Mouse (Mus musculus) ovary, adult 18-20 months (tissue): ENCODE measurements around the gene Snx3.

Experiments
- DNase-seq: peaks from one replicate; pipeline ENCODE4 v3.0.0; 2022; ENCODE audit warnings: low spot score, mixed read lengths

Snx3 gene

DNA sequence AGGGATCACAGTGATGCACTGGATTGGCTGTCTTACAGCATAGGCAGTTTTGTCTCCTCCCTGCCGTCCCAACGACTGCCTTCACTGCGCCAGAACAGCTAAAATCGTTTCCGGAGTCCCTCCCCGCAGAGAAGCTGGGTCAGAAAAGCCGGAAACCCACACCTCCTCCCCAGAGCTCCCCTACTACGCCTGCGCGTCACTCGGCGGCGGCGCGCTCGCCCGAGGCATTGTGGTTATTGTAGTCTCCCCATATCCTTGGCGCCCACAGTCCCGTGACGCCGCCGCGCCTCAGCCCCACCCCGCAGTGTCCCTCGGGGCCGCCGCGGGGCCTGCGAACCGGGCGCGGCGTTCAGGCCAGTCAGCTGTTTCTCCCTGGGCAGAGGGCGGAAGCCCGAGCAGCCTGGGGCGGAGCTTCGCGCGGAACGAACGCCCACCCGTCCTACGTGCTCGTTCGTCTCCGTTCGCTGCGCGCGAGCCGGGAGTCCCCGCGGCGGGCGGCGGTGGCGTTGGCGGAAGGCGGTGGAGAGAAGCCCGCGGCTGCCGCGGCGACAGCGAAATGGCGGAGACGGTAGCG is at the start of gene Snx3:
Gene Snx3, plus strand, starts transcription at position 256 of the 574 bp plus-strand sequence.
- peak; percentile 98 for DNase-seq

DNA sequence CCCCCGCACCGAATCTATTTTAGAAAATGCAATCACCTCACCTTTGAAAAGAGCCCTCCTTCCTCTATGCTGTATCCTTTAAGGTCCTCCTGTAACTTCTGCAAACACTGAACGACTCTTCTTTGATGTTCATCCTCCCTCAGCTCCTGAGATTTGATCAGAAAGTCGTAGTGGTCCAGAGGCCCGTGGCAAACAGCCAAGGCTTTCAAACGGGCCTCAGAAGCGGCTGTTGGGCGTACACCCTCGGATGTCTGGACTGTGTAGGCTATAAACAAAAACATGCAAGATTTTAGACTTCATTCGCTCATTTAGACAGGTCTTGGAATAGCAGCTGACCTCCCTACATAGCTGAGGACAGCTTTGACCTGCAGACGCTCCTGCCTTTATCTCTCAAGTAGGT is 47.6 kb upstream of the Snx3 start:
- no peak for DNase-seq

DNA sequence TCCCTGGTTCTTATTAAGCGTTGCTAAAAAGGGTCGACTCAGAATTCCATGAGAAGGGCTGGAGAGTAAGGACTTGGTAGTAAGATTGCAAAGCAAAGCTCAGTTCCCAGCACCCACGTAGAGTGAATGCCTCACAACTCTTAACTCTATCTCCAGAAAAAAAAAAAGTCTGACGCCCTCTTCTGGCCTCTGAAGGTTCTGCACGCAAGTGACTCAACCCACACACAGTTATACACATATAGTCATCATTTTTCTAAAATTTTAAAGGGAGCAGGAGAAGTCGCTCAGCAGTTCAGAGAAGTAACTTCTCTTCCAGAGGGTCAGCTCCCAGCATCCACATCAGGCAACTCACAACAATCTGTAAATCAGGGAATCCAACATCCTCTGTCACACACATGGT is 47.1 kb upstream of the Snx3 start:
- no peak for DNase-seq

DNA sequence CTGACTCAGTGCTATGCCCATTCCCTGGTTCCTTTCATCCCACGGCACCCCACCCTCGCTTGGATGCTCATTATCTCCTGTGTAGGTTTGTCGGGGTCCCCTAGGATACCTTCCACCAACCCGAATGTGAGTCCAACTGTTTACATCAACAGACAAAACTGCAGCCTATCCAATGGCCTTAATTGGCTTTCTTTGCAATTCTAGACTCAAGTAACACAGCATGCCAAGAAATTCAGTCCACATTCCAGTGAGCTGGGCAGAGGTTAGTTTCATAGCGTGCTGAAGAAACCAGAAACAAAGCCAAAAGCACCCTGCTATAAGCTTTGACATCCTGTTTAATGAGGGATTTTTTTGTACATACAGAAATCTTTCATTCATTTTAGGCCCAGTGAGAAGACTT is 45.8 kb upstream of the Snx3 start:
- DNase-seq = no peak

DNA sequence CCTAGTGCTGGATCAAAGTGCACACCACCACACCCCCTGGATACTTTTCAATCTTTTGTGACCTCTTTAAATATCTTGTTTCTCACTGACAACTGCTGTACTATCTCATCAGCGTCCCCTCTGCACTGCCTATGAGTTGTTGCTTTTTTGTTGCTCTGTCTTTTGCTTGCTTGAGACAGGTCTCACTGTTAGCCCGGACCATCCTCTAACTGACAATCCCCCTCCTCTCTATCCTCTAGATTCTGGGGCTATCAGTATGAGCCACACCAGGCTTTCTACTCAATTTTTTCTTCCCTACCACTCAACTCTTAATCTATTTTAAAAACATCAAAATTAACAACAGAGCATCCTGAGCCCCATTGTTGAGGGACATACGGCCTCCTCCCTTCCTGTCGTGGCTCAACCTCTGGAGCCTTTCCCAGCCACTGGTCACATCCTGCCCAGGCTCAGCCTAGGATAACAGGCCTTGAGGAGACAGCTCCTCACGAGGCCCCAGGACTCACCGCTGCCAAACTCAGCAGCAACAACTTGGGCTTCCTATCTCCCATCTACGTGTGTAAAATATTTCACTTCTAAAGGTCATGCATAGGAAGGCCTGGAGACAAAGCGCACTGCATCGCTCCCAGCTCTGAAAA is 44.2 kb upstream of the Snx3 start:
- no peak for DNase-seq

DNA sequence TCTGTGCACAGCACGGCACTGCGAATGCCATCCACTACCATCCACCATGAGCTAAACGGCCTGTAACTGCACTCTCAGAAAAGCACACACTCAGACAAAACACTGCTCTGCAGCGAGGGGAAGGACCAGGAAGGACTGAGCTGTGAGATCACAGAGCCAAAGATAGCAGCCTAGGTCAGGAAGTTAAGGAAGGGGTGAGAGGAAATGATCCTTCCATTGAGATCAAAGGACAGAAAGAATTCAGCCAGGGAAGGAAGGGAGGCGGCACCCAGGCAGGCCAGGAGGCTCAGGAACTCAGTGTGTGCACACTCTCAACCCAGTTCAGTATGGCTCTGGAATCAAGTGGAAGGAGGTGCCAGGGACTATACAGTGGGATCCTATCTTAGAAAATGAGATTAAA is 37.6 kb upstream of the Snx3 start:
- DNase-seq = no peak

DNA sequence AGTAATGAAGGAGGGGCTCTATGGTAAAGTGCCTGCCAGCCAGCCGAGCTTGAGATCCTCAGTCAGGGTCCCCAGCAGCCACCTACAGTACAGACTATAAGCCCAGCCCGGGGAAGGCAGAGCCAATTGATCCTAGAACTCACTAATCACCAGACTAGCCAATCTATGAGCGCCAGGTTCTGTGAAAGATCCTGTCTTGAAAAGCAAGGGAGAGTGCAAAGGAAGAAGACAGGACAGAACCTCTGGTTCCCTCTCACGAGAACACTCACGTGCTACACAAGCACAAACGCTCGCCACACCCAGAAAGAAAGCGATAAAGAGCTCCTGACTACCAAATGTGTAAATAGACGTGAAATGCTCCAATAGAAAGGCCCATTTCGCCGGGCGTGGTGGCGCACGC is 37.0 kb upstream of the Snx3 start:
- DNase-seq = no peak

DNA sequence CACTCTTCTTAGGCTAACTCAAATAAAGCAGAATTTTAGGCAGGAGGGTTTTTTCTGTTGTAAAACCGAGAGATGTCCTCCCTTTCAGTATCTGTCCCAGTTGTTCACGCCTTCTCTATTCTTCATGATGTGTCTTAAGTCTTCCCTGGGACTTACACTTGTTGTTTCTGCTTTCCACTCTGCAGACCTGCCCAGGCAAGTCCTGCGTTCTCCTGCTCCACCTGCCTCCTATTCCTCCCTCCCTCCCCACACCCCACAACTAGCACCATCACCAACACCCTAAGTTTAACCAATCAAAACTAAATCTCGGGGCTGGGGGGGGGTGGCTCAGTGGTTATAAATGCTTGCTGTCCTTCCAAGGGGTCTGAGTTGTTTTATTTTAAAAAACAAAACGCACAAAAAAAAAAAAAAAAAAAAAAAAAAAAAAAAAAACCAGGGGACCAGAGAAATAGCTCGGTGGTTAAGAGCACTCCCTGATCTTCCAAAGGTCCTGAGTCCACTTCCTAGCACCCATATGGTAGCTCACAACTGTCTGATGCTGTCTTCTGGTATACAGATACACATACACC is 26.8 kb upstream of the Snx3 start:
- DNase-seq = no peak

DNA sequence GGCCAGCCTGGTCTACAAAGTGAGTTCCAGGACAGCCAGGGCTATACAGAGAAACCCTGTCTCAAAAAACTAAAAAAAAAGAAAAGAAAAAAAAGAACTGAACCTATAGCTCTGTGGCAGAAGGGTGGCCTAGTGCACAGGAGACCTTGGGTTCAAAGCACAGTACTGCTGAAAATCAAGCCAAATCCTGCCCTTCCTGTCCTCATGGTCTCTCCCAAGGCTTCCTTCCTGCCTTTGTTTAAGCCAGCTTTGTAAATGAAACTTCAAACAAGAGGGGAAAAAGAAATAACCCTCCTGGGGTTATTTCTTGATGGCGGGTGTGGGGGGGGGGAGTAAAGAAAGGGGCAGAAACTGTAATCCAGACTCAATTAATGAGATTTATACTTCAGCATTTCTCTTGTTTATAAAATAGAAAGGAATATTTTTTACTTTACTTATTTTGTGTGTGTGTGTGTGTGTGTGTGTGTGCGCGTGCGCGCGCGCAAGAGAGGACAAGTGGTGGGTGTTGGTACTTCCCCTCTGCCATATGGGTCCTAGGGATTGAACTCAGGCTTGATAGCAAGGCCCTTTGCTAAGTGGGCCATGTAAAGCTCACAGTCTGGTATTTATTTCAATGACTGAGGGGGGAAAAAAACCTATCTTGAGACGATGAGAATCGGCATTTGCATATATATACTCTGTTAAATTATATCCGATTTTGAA is 24.9 kb upstream of the Snx3 start:
- no peak for DNase-seq

DNA sequence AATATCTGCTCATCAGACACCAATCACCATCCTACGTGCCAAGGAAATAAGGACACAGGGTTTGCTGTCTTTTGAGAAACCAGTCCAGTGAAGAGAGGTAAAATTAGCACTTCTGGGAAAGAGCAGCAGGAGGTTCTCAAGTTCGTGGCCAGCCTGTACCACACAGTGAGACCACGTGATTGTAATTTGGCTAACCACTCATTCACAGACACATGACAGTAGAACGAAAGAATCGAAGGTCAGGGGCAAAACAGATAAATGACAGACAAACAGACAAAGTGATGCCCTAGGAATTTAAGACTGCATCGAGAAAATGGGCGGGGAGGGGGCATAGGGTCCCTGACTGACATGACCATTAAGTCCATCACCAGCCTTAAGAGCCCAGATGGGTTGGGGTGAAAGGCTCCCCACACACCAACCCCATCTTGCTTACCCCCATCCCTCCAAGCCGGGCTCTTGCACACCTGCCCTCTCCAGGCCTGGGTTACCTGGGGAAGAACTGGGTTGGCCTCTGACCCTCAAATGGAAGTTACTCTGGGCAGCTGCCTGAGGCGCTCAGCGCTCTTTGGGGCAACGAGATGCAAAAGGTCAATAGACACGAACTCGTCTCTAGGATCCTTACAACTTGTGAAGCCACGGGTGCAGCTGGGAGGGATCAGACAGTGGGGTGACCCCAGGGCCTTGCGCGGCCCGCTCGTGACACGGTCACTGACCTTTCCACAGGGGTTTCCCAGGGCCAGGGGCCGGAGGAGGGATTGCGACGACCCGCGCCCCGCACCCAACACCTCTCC is 24.1 kb upstream of the Snx3 start:
- DNase-seq = no peak

DNA sequence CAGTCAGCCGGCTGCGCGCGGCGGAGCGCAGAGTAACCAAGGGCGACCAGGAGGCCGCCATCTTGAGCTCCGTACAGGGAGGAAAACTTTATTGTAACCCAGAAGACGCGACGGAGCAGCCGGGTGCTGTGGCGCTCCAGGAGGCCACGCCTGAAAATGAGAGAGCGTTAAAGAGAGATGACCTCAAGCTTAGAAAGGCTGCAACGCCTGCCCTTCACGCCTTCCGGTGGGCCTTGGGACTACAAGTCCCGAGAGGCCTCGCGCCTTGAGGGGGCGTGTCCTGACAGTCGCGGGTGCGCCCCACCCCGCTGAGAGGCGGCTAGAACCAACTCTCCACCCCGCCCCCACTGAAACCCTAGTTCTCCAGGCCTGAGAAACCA is 23.5 kb upstream of the Snx3 start, which contains the start of gene Afg1l:
Gene Afg1l, minus strand, starts transcription at position 225 of the 380 bp plus-strand sequence.
- DNase-seq = peak; percentile 93

DNA sequence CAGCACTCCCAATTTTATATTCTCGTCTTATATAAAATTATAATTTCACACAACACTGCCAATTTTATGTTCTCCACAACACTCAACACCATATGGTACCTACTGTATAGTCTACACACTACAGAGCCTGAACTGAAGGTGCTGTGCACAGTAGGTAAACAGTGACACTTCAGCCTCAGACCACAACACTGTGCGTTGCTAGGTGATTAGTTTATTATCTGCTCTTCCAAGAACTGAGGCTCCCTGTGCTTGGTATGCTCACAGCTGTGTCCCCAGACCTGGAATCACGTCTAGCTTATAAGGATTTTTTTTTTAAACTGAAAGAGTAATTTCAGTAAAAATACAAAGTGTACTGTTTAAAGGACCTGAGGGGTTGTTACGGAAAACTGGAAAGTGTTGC is 21.1 kb upstream of the Snx3 start:
- DNase-seq = no peak

DNA sequence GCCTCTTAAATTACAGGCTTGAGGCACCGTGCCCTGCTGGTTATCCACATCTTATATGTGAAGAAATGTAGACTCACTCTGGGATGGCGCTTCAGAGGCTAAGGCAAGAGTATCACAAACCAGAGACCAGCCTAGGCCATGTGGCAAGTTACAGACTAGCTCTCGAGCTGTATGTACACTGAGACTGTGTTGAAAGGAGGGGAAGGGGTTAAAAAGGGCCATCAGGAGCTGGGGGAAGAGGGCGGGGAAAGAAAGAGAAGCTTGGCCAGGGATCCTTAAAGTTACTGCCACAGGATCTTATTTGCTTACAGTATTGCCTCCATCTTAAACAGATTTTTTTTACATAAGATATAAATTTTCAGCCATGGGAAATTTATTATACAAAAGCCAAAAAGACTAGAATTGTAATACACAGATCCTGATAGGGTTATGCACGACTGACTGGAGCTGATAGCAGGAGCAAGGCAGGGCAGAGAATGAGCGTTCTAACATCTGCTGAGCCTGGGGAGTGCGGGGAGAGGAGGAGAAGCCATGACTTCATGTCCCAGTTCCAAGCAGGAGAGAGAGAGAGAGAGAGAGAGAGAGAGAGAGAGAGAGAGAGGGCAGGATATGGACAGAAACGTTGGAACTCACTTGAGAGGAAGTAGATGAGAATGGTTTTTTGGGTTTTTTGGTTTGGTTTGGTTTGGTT is 13.1 kb upstream of the Snx3 start:
- no peak for DNase-seq

DNA sequence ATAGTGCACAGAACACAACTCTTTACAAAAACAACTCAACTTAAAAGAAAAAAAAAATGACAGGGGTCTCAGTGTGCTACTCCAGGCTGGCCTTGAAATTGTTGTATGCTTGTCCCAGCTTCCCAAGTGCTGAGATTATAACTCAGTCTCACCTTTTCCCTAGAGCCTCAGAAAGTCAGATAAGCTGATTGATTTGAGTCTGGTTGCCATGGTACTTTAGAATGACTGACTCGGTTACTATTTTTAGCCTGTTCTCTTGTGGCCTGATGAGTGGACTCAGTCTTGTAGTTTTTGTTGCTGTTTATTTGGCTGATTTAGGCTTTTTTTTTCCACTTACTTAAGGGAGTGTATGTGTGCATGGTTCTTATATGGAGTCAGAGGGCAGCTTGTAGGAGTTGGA is 10.7 kb upstream of the Snx3 start:
- DNase-seq = no peak

DNA sequence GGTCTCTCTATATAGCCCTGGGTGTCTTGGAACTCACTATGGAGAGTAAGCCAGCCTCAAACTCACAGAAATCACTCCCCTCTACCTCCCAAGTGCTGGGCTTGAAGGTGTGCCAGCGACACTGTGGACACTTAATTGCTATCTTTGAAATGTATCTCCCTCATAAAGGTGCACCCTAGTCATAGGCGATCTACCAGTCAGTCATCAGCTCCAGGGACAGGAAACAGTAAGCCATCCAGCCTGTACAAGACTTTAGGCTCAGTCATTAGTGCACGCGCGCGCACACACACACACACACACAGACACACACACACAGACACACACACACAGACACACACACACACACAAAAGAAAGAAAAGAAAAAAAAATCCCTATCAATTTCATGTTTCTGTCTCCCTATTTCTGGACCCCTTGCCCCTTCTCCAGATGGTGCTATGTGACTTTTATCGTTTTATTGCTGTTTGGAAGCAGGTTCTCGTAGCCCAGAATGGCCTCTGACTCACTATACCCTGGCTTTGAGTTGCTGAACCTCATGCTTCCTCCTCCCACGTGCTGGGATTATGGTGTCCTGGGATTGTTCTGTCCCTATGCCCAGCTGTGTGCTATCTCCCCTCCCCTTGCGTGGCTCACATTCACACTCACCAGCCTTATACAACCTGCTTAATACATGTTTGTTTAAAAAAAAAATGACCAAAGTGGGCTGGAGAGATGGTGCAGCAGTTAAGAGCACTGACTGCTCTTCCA is 9.6 kb upstream of the Snx3 start:
- DNase-seq = no peak

DNA sequence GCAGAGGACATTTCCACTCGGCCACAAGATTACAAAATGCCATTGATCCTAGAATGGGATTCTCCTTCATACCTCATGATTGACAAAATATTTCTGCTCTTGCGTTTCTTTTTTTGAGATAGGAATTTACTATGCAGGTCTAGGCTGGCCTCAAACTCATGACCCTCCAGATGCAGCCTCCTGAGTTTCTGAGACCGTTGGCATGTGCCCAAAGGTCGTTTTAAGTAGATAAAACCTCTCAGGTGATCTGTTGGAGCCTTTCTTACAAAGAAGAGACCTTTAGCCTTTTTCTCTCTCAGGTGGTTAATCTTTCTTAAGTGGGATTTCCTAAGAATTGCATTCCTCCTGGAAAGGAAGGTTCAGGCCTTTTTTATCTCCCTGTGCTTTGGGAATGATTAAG is 8.8 kb upstream of the Snx3 start:
- DNase-seq = no peak

DNA sequence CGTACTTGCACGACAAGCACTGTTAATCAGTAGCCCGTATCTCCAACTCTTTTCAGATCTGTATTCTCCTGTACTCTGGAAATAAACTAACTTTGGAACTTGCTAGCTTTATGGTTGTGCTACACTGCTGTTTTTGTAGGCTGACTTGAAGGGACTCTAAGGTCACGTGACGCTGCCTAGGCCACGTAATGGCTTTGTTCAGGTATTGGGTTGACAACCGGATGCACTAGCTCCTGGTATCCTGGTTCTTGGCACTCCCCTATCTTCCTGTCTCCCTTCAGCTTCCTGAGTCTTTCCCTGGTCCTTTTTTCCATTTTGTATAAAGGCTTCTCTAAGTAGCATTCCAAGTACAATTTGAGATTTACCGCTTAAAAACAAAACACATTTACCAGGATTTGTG is 1.2 kb upstream of the Snx3 start:
- DNase-seq = peak; percentile 23

DNA sequence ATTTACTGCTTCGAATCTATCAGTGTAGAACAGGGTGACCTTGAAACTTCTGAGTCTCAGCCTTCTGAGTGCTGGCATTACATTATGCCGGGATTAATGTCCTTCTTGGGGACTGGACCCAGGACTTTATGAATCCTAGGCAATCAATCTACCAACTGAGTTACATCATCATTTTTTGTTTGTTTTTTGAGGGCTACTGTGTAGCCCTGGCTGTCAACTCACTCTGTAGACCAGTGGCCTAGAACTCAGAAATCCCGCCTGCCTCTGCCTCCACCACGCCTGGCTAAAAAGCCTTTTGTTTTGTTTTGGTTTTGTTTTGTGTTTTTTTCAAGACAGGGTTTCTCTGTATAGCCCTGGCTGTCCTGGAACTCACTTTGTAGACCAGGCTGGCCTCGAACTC is 669 bp upstream of the Snx3 start:
- peak; percentile 15 for DNase-seq

DNA sequence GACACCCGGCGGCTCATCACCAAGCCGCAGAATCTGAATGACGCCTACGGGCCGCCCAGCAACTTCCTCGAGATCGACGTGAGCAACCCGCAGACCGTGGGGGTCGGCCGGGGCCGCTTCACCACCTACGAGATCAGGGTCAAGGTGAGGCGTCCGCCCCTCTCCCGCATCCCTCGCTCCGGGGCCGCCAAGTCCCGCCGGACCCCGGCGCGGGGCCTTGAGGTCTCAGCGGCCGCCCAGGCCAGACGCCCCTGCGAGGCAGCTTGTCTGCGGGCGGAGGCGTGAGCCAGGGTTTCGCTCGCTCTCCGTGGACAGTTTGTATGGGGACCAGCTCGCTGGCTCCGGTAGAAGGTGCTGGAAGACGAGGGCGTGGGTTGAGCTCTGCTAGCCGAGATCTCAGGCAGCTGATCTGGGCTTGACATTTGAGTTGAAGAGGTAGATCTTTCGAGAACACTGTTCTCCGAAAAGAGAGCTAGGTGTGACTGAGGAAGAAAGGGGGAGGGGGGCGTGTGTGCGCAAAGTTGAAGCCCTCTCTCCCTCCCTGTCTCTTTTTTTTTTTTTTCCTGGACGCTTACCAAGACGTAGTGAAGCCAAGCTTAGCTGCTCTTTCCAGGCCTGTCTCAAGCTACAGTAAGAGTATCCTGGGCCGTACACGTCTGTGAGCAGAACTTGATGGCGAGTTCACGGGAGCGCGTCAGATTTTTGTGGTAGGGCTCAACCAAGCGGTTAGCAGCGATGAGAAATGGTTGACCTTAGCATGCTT is 700 bp downstream of the Snx3 start:
- DNase-seq = peak; percentile 33

DNA sequence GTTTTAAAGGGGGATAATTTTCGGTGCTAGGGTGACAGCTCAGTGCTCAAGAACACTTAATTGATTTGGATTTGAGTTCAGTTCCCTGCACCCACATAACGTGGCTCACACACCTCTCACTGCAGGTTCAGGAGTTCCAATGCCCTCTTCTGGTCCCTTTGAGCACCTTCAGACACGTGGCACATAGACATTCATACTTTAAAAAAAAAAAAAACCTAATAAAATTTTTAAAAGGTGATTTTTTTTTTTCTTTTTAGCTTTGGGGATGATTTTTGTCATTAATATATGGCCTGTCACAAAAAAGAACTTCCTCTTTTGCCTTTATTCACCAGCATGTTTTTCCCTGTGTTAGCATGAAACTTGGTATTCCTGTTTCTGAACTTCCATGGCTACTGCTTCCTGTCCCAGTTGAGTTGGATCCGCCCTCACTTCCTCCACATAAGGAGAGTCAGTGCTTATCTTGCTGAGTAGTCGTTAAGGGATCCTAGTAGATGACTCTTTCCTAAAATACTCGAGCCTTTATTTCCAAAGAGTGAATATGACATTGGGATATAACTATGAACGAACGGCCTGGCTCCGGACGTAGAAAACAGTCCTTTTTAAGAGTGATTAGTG is 2.4 kb downstream of the Snx3 start:
- no peak for DNase-seq
